Mouse (Mus musculus): ENCODE measurements around the gene Nubpl. TPM values are rescaled to one million over a fixed set of nuclear protein-coding genes. Genes with fewer than 3 reads are reported as not detected.
"Not testable (repeated sequence)": the region's sequence is repeated elsewhere in the genome, so short reads cannot be mapped to it uniquely, and the experiment has no call there.

The Nubpl gene
- polyA plus RNA-seq, 1 experiment: 6.8 TPM

GRCm38 (mm10) chr12:52224954-52225353, 127.4 kb downstream of the Nubpl start:
- no peak for TF ChIP-seq POLR2A (IDR thresholded peaks at IDR 0.05; ENCODE audit: borderline replicate concordance, low read depth, low read length)
- no peak for TF ChIP-seq CTCF (IDR thresholded peaks at IDR 0.05; ENCODE audit: low read depth, low read length)
- H3K4me1 ChIP-seq (ENCODE audit: control insufficient read depth, insufficient read depth, low read length): peaks cover 3% of the 10 kb centered on the region
- H3K4me3 ChIP-seq (ENCODE audit: insufficient read depth, low read length): no peak overlapping the region
- H3K27ac ChIP-seq (ENCODE audit: insufficient read depth, low read depth, low read length): no peak overlapping the region

DNA sequence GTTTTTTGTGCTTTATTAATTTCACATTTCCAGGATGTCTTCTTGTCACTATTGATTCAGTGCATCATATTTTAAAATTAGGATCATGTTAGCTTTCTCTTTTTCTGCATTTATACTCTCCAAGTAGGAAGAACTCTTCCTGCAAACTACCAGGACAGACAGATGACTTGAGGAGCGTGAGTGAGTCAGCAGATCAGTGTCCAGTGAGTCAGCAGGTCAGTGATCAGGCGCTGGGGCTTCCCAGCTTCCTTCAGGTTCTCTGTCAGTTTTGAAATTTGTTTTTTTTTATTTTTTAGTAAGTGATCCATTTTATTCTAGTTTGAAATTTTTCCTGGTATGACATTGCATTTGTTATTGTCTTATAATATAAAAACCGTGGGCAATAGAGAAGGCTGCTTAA, 131.2 kb downstream of the Nubpl start:
- TF ChIP-seq CTCF (IDR thresholded peaks at IDR 0.05; ENCODE audit: low read depth, low read length) (no peak), POLR2A (IDR thresholded peaks at IDR 0.05; ENCODE audit: borderline replicate concordance, low read depth, low read length) (no peak)
- H3K4me3 ChIP-seq (ENCODE audit: insufficient read depth, low read length): no peak overlapping the region
- H3K27ac ChIP-seq (ENCODE audit: insufficient read depth, low read depth, low read length): no peak overlapping the region
- H3K4me1 ChIP-seq (ENCODE audit: control insufficient read depth, insufficient read depth, low read length): peaks cover 3% of the 10 kb centered on the region

DNA sequence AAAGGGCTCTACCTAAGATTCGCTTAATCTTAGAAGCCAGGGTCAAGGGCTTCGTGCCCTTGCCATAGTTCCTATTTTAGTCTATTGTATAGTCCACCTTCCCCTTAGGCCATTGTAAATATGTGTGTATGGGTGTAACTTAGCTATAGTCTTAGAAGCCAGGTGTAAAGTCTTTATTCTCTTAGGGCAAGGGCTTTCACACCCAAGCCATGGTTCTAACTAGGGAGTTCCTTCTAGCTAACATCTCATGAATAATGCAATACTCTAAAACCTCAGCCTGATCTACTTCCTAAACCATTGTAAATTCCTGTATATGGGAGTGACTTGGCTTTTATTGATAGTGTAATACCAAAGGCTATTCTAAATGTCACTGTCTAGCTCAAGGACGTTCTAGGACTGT, 134.4 kb downstream of the Nubpl start:
- H3K4me1 ChIP-seq (ENCODE audit: control insufficient read depth, insufficient read depth, low read length); H3K4me3 ChIP-seq (ENCODE audit: insufficient read depth, low read length); H3K27ac ChIP-seq (ENCODE audit: insufficient read depth, low read depth, low read length): not testable (repeated sequence)

- TF ChIP-seq CTCF (IDR thresholded peaks at IDR 0.05; ENCODE audit: low read depth, low read length) (no peak), POLR2A (IDR thresholded peaks at IDR 0.05; ENCODE audit: borderline replicate concordance, low read depth, low read length) (no peak)
- no peak overlapping the region for H3K4me3 ChIP-seq (ENCODE audit: insufficient read depth, low read length)
- H3K4me1 ChIP-seq (ENCODE audit: control insufficient read depth, insufficient read depth, low read length): no peaks in the 10 kb centered on the region
- H3K27ac ChIP-seq (ENCODE audit: insufficient read depth, low read depth, low read length): no peak overlapping the region
Measured at GRCm38 (mm10) chr12:52242712-52243111, 145.2 kb downstream of the Nubpl start.

DNA sequence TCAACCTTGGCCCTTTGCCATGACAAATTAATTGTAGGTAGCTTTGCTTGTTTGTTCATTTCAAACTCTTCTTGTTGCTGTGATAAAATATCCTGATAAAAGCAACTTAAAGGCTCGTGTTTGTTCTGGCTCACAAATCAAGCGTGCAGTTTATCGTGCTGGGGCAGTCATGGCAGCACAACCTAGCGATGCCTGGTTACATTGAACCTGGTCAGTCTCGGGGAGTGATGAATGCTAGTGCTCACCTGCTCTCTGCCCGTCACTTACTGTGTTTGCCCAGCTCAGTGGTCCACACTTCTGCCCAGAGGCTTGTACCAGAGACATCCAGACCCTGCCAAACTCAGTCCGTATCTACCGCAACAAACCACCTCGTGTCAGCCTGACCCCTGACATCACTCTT, 149.9 kb downstream of the Nubpl start:
- H3K4me1 ChIP-seq (ENCODE audit: control insufficient read depth, insufficient read depth, low read length): no peaks in the 10 kb centered on the region
- no peak for TF ChIP-seq CTCF (IDR thresholded peaks at IDR 0.05; ENCODE audit: low read depth, low read length)
- TF ChIP-seq POLR2A (IDR thresholded peaks at IDR 0.05; ENCODE audit: borderline replicate concordance, low read depth, low read length): no peak
- H3K4me3 ChIP-seq (ENCODE audit: insufficient read depth, low read length): no peak overlapping the region
- H3K27ac ChIP-seq (ENCODE audit: insufficient read depth, low read depth, low read length): no peak overlapping the region

- no peak for TF ChIP-seq POLR2A (IDR thresholded peaks at IDR 0.05; ENCODE audit: borderline replicate concordance, low read depth, low read length)
- no peak for TF ChIP-seq CTCF (IDR thresholded peaks at IDR 0.05; ENCODE audit: low read depth, low read length)
- no peak overlapping the region for H3K27ac ChIP-seq (ENCODE audit: insufficient read depth, low read depth, low read length)
Measured at GRCm38 (mm10) chr12:52248531-52248930, 151.0 kb downstream of the Nubpl start.

DNA sequence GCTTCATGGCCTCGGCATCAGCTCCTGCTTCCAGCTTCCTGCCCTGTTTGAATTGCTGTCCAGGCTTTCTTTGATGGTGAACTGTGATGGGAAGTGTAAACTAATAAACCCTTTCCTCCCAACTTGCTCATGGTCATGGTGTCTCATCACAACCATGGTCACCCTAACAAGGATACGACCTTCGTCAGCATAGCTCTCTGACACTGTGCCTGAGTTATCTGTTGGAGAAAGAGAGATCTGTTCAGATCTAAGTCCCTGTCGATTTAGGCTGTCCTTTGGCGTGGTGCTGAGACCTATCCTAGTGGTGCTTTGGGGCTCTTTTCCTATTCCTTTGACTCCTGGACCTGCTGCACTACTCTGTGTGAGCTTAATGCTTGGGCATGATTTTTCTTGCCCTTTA, 156.6 kb downstream of the Nubpl start:
- H3K4me1 ChIP-seq (ENCODE audit: control insufficient read depth, insufficient read depth, low read length): no peaks in the 10 kb centered on the region
- H3K4me3 ChIP-seq (ENCODE audit: insufficient read depth, low read length): no peak overlapping the region
- TF ChIP-seq CTCF (IDR thresholded peaks at IDR 0.05; ENCODE audit: low read depth, low read length): no peak
- TF ChIP-seq POLR2A (IDR thresholded peaks at IDR 0.05; ENCODE audit: borderline replicate concordance, low read depth, low read length): no peak
- H3K27ac ChIP-seq (ENCODE audit: insufficient read depth, low read depth, low read length): no peak overlapping the region

More at GRCm38 (mm10) chr12:52248531-52248930, 151.0 kb downstream of the Nubpl start:
- no peaks in the 10 kb centered on the region for H3K4me1 ChIP-seq (ENCODE audit: control insufficient read depth, insufficient read depth, low read length)
- no peak overlapping the region for H3K4me3 ChIP-seq (ENCODE audit: insufficient read depth, low read length)

- Histone ChIP-seq H3K27ac (ENCODE audit: insufficient read depth, low read depth, low read length) (no peak overlapping the region), H3K4me1 (ENCODE audit: control insufficient read depth, insufficient read depth, low read length) (no peaks in the 10 kb centered on the region), H3K4me3 (ENCODE audit: insufficient read depth, low read length) (no peak overlapping the region)
- no peak for TF ChIP-seq CTCF (IDR thresholded peaks at IDR 0.05; ENCODE audit: low read depth, low read length)
- no peak for TF ChIP-seq POLR2A (IDR thresholded peaks at IDR 0.05; ENCODE audit: borderline replicate concordance, low read depth, low read length)
Measured at GRCm38 (mm10) chr12:52268131-52268530, 170.6 kb downstream of the Nubpl start.

DNA sequence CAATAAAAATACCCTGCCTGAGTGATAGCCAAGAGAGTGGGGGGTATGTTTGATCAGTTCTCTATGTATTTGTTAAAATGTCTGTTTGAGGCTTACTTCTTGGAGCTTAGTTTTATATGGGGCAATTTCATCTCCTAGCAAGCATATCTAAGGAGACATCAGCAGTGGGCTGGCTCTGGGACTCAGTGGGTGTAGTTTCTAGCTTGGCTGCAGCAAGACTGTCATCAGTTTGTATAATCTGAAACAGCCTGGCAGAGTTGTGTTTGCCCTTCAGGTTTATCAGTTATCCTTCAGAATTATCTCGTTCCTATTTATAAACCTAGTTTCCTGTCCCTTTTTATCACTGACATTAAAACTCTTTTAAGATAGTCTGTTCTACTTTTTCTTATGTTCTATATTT, 175.3 kb downstream of the Nubpl start:
- Histone ChIP-seq H3K4me3 (ENCODE audit: insufficient read depth, low read length) (no peak overlapping the region), H3K4me1 (ENCODE audit: control insufficient read depth, insufficient read depth, low read length) (peaks cover 4% of the 10 kb centered on the region), H3K27ac (ENCODE audit: insufficient read depth, low read depth, low read length) (no peak overlapping the region)
- TF ChIP-seq POLR2A (IDR thresholded peaks at IDR 0.05; ENCODE audit: borderline replicate concordance, low read depth, low read length) (no peak), CTCF (IDR thresholded peaks at IDR 0.05; ENCODE audit: low read depth, low read length) (no peak)

DNA sequence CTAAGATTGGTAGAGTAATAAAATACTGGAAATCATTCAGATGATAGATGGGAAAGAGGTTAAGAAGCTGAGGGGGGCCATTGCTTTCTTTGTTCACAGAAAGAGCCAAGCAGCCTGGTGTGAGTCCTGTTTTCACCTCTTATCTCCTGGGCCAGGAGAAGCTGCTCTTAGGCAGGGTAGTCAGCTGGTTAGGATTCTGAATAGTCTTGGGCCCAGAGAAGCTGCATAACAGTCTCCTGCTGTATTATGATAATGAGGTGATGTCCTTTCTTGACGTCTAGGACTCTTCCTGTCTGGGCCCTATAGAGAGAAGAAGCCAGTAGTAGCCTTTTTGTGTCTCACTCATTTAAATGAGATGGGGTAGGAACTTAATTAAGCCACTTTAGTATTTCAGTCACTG, 178.8 kb downstream of the Nubpl start:
- peaks cover 4% of the 10 kb centered on the region for H3K4me1 ChIP-seq (ENCODE audit: control insufficient read depth, insufficient read depth, low read length)
- H3K4me3 ChIP-seq (ENCODE audit: insufficient read depth, low read length): no peak overlapping the region
- no peak overlapping the region for H3K27ac ChIP-seq (ENCODE audit: insufficient read depth, low read depth, low read length)
- no peak for TF ChIP-seq CTCF (IDR thresholded peaks at IDR 0.05; ENCODE audit: low read depth, low read length)
- TF ChIP-seq POLR2A (IDR thresholded peaks at IDR 0.05; ENCODE audit: borderline replicate concordance, low read depth, low read length): no peak

GRCm38 (mm10) chr12:52281232-52281631, 183.7 kb downstream of the Nubpl start:
- Histone ChIP-seq H3K4me3 (ENCODE audit: insufficient read depth, low read length) (no peak overlapping the region), H3K27ac (ENCODE audit: insufficient read depth, low read depth, low read length) (no peak overlapping the region), H3K4me1 (ENCODE audit: control insufficient read depth, insufficient read depth, low read length) (peaks cover 11% of the 10 kb centered on the region)
- TF ChIP-seq CTCF (IDR thresholded peaks at IDR 0.05; ENCODE audit: low read depth, low read length) (no peak), POLR2A (IDR thresholded peaks at IDR 0.05; ENCODE audit: borderline replicate concordance, low read depth, low read length) (no peak)

All from bone marrow macrophage, adult 2 months (primary cell).